Mouse (Mus musculus) heart, embryonic 14.5 days (tissue): ENCODE results near the gene Tbc1d19. TPM values are rescaled to one million over a fixed set of nuclear protein-coding genes. Genes with fewer than 3 reads are reported as not detected.
A peak's percentile ranks its signal among the peaks of the same experiment; 100 is the strongest.

Experiments
- ATAC-seq: fragments of 200-750 bp; cut with Nextera tagmentation; 2 replicates; pipeline ENCODE4 v1.8.0; 2017; ENCODE audit warnings: low read depth, moderate TSS enrichment; ENCODE audit not compliant: insufficient number of reproducible peaks, insufficient read depth, low FRiP score
- H3K27ac ChIP-seq, 2 experiments: fragments of 200-500 bp in 1 of 2; fragments of 300-500 bp in 1 of 2; sonication (generic) in 1 of 2; replicated peaks in 1 of 2; 2 replicates each; pipeline ENCODE4 v1.5.1; 2012 to 2014; ENCODE audit warnings: low read depth in 2 of 2, low read length in 2 of 2, control low read depth in 1 of 2, mild to moderate bottlenecking in 1 of 2, mixed read lengths in 1 of 2; ENCODE audit not compliant: control insufficient read depth in 1 of 2, insufficient read depth in 1 of 2
- H3K27me3 ChIP-seq: fragments of 300-500 bp; sonication (generic); 2 replicates; pipeline ENCODE4 v1.6.1; 2014; ENCODE audit warnings: mild to moderate bottlenecking, low read length, control low read depth; ENCODE audit not compliant: control insufficient read depth, insufficient read depth
- H3K36me3 ChIP-seq: fragments of 300-500 bp; sonication (generic); 2 replicates; pipeline ENCODE4 v1.6.1; 2014; ENCODE audit warnings: mild to moderate bottlenecking, control low read depth, low read length, mixed read lengths; ENCODE audit not compliant: control insufficient read depth, insufficient read depth
- H3K4me1 ChIP-seq, 2 experiments: fragments of 200-500 bp in 1 of 2; fragments of 300-500 bp in 1 of 2; sonication (generic) in 1 of 2; 2 replicates each; pipeline ENCODE4 v1.6.1; 2012 to 2014; ENCODE audit warnings: low read length in 2 of 2, control low read depth in 1 of 2, mixed read lengths in 1 of 2; ENCODE audit not compliant: control insufficient read depth in 2 of 2, insufficient read depth in 2 of 2
- H3K4me2 ChIP-seq: fragments of 300-500 bp; sonication (generic); 2 replicates; pipeline ENCODE4 v1.6.1; 2014; ENCODE audit warnings: mild to moderate bottlenecking, low read length
- H3K4me3 ChIP-seq, 2 experiments: fragments of 200-500 bp in 1 of 2; fragments of 300-500 bp in 1 of 2; sonication (generic) in 1 of 2; 2 replicates each; pipeline ENCODE4 v1.5.1; 2012 to 2014; ENCODE audit warnings: low read length in 2 of 2, mild to moderate bottlenecking in 2 of 2, control low read depth in 1 of 2, low read depth in 1 of 2, moderate library complexity in 1 of 2; ENCODE audit not compliant: control insufficient read depth in 1 of 2, insufficient read depth in 1 of 2
- H3K9ac ChIP-seq: fragments of 300-500 bp; sonication (generic); 2 replicates; pipeline ENCODE4 v1.6.1; 2014; ENCODE audit warnings: mild to moderate bottlenecking, low read length
- H3K9me3 ChIP-seq: fragments of 300-500 bp; sonication (generic); 2 replicates; pipeline ENCODE4 v1.6.1; 2016; ENCODE audit warnings: low read length, control low read depth; ENCODE audit not compliant: control insufficient read depth
- WGBS: fragments of 180-500 bp; shearing (Covaris S2); extraction: QIAGEN DNeasy Blood & Tissue Kit; methylation state at CpG from one replicate; pipeline ENCODE4 v1.1.7; 2014; 5-methylcytosine and 5-hydroxymethylcytosine counted together
- polyA plus RNA-seq: library from polyadenylated mRNA; unstranded; fragments of >200 nt; fragmentation: Nextera tagmentation; extraction: Ambion mirVana; gene quantifications from 2 replicates; pipeline ENCODE4 v1.2.1, GENCODE M21; 2014

The Tbc1d19 gene
- polyA plus RNA-seq, 1 experiment from 2014 or later, result 36.2 TPM

- H3K36me3 ChIP-seq, result no peaks in the 10 kb centered on the region
- H3K9me3 ChIP-seq, result no peaks in the 10 kb centered on the region
- H3K4me1 ChIP-seq, result peaks cover 18 to 19% of the 10 kb centered on the region in 2 experiments
- H3K4me3 ChIP-seq, result no peak overlapping the region
- H3K27me3 ChIP-seq, result no peaks in the 10 kb centered on the region
- H3K4me2 ChIP-seq, result no peak overlapping the region
- 76% methylated on average over 10 of the region's 10 CpGs for WGBS
- H3K27ac ChIP-seq, result 0 out of 4 replicates have a peak overlapping the region, but pooled peaks of 1 of the 2 experiments have one; percentile 27
- ATAC-seq, result no peak
- H3K9ac ChIP-seq, result no peak overlapping the region
Measured at GRCm38 (mm10) chr5:53929205-53929614, 119.8 kb downstream of the Tbc1d19 start.

- no peak overlapping the region for H3K9ac ChIP-seq
- no peaks in the 10 kb centered on the region for H3K36me3 ChIP-seq
- no peaks in the 10 kb centered on the region for H3K27me3 ChIP-seq
- WGBS, result 82% methylated on average over 6 of the region's 6 CpGs
- peaks cover 18 to 19% of the 10 kb centered on the region in 2 experiments for H3K4me1 ChIP-seq
- H3K4me3 ChIP-seq, result no peak overlapping the region
- no peak overlapping the region for H3K4me2 ChIP-seq
- no peak for ATAC-seq
- no peaks in the 10 kb centered on the region for H3K9me3 ChIP-seq
- no peak overlapping the region; a peak in 1 of 4 replicates for H3K27ac ChIP-seq
Measured at GRCm38 (mm10) chr5:53929814-53930213, 120.4 kb downstream of the Tbc1d19 start.

GRCm38 (mm10) chr5:53931011-53931410 is 121.6 kb downstream of the Tbc1d19 start:
- Histone ChIP-seq H3K27ac (no peak overlapping the region), H3K4me3 (no peak overlapping the region), H3K36me3 (no peaks in the 10 kb centered on the region), H3K4me2 (no peak overlapping the region), H3K27me3 (no peaks in the 10 kb centered on the region), H3K4me1 (peaks cover 17 to 18% of the 10 kb centered on the region in 2 experiments), H3K9me3 (no peaks in the 10 kb centered on the region), H3K9ac (no peak overlapping the region)
- WGBS, result 71% methylated on average over 5 of the region's 5 CpGs
- ATAC-seq, result no peak

- no peak overlapping the region for H3K27ac ChIP-seq
- no peak overlapping the region for H3K9ac ChIP-seq
- peaks cover 0 to 9% of the 10 kb centered on the region in 2 experiments; a peak in 2 of 4 replicates for H3K4me1 ChIP-seq
- H3K4me2 ChIP-seq, result no peak overlapping the region
- WGBS, result 33% methylated on average over 7 of the region's 7 CpGs
- no peak for ATAC-seq
- H3K4me3 ChIP-seq, result no peak overlapping the region
- H3K27me3 ChIP-seq, result no peaks in the 10 kb centered on the region
- H3K9me3 ChIP-seq, result no peaks in the 10 kb centered on the region
- H3K36me3 ChIP-seq, result no peaks in the 10 kb centered on the region
Measured at GRCm38 (mm10) chr5:53933628-53934027, 124.2 kb downstream of the Tbc1d19 start.

- ATAC-seq, result no peak
- peaks cover 3 to 6% of the 10 kb centered on the region in 2 experiments; a peak in 2 of 4 replicates for H3K4me1 ChIP-seq
- H3K36me3 ChIP-seq, result no peaks in the 10 kb centered on the region
- no peak overlapping the region for H3K27ac ChIP-seq
- H3K9ac ChIP-seq, result no peak overlapping the region
- no peaks in the 10 kb centered on the region for H3K9me3 ChIP-seq
- no peak overlapping the region for H3K4me2 ChIP-seq
- 85% methylated on average over 2 of the region's 2 CpGs for whole genome bisulfite sequencing
- H3K27me3 ChIP-seq, result no peaks in the 10 kb centered on the region
- H3K4me3 ChIP-seq, result no peak overlapping the region
Measured at GRCm38 (mm10) chr5:53934040-53934439, 124.6 kb downstream of the Tbc1d19 start.

GRCm38 (mm10) chr5:53934826-53935225 is 125.4 kb downstream of the Tbc1d19 start:
- Histone ChIP-seq H3K4me2 (no peak overlapping the region), H3K9ac (no peak overlapping the region), H3K9me3 (no peaks in the 10 kb centered on the region), H3K27me3 (no peaks in the 10 kb centered on the region), H3K4me3 (no peak overlapping the region), H3K4me1 (peaks cover 2 to 3% of the 10 kb centered on the region in 2 experiments; a peak in 1 of 4 replicates), H3K27ac (no peak overlapping the region), H3K36me3 (no peaks in the 10 kb centered on the region)
- 72% methylated on average over 1 of the region's 1 CpGs for WGBS
- ATAC-seq, result no peak

- peaks cover 2 to 7% of the 10 kb centered on the region in 2 experiments; a peak in 1 of 4 replicates for H3K4me1 ChIP-seq
Measured at GRCm38 (mm10) chr5:53937187-53937586, 127.8 kb downstream of the Tbc1d19 start.

GRCm38 (mm10) chr5:53939026-53939425 is 129.6 kb downstream of the Tbc1d19 start:
- Histone ChIP-seq H3K27me3 (no peaks in the 10 kb centered on the region), H3K36me3 (no peaks in the 10 kb centered on the region), H3K4me2 (no peak overlapping the region), H3K4me1 (0 out of 4 replicates have a peak, but pooled peaks cover 0 to 7% of the 10 kb centered on the region in 2 experiments), H3K9me3 (no peaks in the 10 kb centered on the region), H3K27ac (no peak overlapping the region), H3K9ac (no peak overlapping the region), H3K4me3 (no peak overlapping the region)
- ATAC-seq, result no peak
- WGBS, result 48% methylated on average over 7 of the region's 7 CpGs

More at GRCm38 (mm10) chr5:53937187-53937586, 127.8 kb downstream of the Tbc1d19 start:
- H3K4me2 ChIP-seq, result no peak overlapping the region
- H3K36me3 ChIP-seq, result no peaks in the 10 kb centered on the region
- no peak overlapping the region for H3K27ac ChIP-seq
- no peak overlapping the region for H3K4me3 ChIP-seq
- H3K9me3 ChIP-seq, result no peaks in the 10 kb centered on the region
- no peak for ATAC-seq
- 69% methylated on average over 4 of the region's 4 CpGs for WGBS
- no peak overlapping the region for H3K9ac ChIP-seq
- H3K27me3 ChIP-seq, result no peaks in the 10 kb centered on the region
